Mouse (Mus musculus) CH12.LX (cell line): ENCODE measurements at regions not wholly inside any gene's neighbourhood (a gene's known extent, or its start where the extent isn't known, plus 50 kb on each side); places are given as distances from the start of the nearest gene placed in this dataset.

ENCODE experiments used
- CTCF ChIP-seq, 2 experiments: IDR thresholded peaks in 1 of 2; conservative IDR thresholded peaks in 1 of 2; 2 replicates each; pipeline ENCODE4 v1.5.1; 2011 to 2012; ENCODE audit warnings: low read depth in 2 of 2, low read length in 2 of 2, improper control_type of control experiment in 1 of 2, inconsistent platforms in 1 of 2, mild to moderate bottlenecking in 1 of 2, moderate library complexity in 1 of 2
- EP300 ChIP-seq: IDR thresholded peaks from 2 replicates; pipeline ENCODE4 v1.6.1; 2011; ENCODE audit warnings: low read length, improper control_type of control experiment
- JUND ChIP-seq: conservative IDR thresholded peaks from 2 replicates; pipeline ENCODE4 v1.6.1; 2011; ENCODE audit warnings: low read depth, low read length, improper control_type of control experiment
- MAFK ChIP-seq: IDR thresholded peaks from 2 replicates; pipeline ENCODE4 v1.6.1; 2011; ENCODE audit warnings: low read length, improper control_type of control experiment; ENCODE audit not compliant: insufficient replicate concordance
- MYC ChIP-seq: IDR thresholded peaks from 2 replicates; pipeline ENCODE4 v1.6.1; 2011; ENCODE audit warnings: low read depth, mild to moderate bottlenecking, improper control_type of control experiment, low read length
- NRF1 ChIP-seq: IDR thresholded peaks from 2 replicates; pipeline ENCODE4 v1.6.1; 2014; ENCODE audit warnings: low read depth, mild to moderate bottlenecking, inconsistent platforms, low read length, improper control_type of control experiment, moderate library complexity
- POLR2A ChIP-seq: IDR thresholded peaks from 2 replicates; pipeline ENCODE4 v1.6.1; 2011; ENCODE audit warnings: low read depth, mild to moderate bottlenecking, improper control_type of control experiment, low read length
- RAD21 ChIP-seq: IDR thresholded peaks from 2 replicates; pipeline ENCODE4 v1.6.1; 2011; ENCODE audit warnings: low read depth, mild to moderate bottlenecking, low read length, improper control_type of control experiment, moderate library complexity
- USF1 ChIP-seq: IDR thresholded peaks from 2 replicates; pipeline ENCODE4 v1.6.1; 2014; ENCODE audit warnings: low read depth, mild to moderate bottlenecking, inconsistent platforms, low read length, improper control_type of control experiment
- ZC3H11A ChIP-seq: IDR thresholded peaks from 2 replicates; pipeline ENCODE4 v1.6.1; 2012; ENCODE audit warnings: low read depth, mild to moderate bottlenecking, inconsistent platforms, low read length, improper control_type of control experiment
- ZNF384 ChIP-seq: IDR thresholded peaks from 2 replicates; pipeline ENCODE4 v1.6.1; 2012; ENCODE audit warnings: low read depth, low read length, improper control_type of control experiment, inconsistent platforms

- TF ChIP-seq MYC: no peak
- no peak for TF ChIP-seq ZC3H11A
- TF ChIP-seq EP300: no peak
- TF ChIP-seq NRF1: no peak
- no peak for TF ChIP-seq POLR2A
- no peak for TF ChIP-seq ZNF384
- TF ChIP-seq JUND: no peak
- TF ChIP-seq CTCF (conservative IDR thresholded peaks at IDR 0.05 in 1 of 2, IDR thresholded peaks at IDR 0.05 in 1 of 2; ENCODE audit: low read depth in 2 of 2, low read length in 2 of 2): no peak
- no peak for TF ChIP-seq MAFK
- TF ChIP-seq RAD21: no peak
- TF ChIP-seq USF1: no peak
Measured at GRCm38 (mm10) chr9:61720206-61720605, 194.1 kb downstream of the Rplp1 start.
